Mouse (Mus musculus) midbrain, embryonic 13.5 days (tissue): ENCODE data around the gene Itga9. TPM values are rescaled to one million over a fixed set of nuclear protein-coding genes. Genes with fewer than 3 reads are reported as not detected.

ENCODE experiments used
- ATAC-seq: fragments of 200-750 bp; cut with Nextera tagmentation; 2 replicates; pipeline ENCODE4 v1.8.0; 2017; ENCODE audit warnings: mild to moderate bottlenecking, moderate TSS enrichment, moderate library complexity
- H3K27ac ChIP-seq: fragments of 300-500 bp; sonication (generic); 2 replicates; pipeline ENCODE4 v1.5.1; 2015; ENCODE audit warnings: inconsistent platforms, mild to moderate bottlenecking, moderate library complexity
- H3K27me3 ChIP-seq: fragments of 300-500 bp; sonication (generic); 2 replicates; pipeline ENCODE4 v1.6.1; 2015; ENCODE audit warnings: mild to moderate bottlenecking, inconsistent platforms
- H3K36me3 ChIP-seq: fragments of 300-500 bp; sonication (generic); 2 replicates; pipeline ENCODE4 v1.6.1; 2015; ENCODE audit warnings: mild to moderate bottlenecking, inconsistent platforms
- H3K4me1 ChIP-seq: fragments of 300-500 bp; sonication (generic); replicated peaks from 2 replicates; pipeline ENCODE4 v1.6.1; 2015; ENCODE audit warnings: inconsistent platforms
- H3K4me2 ChIP-seq: fragments of 300-500 bp; sonication (generic); replicated peaks from 2 replicates; pipeline ENCODE4 v1.6.1; 2015; ENCODE audit warnings: moderate library complexity, mild to moderate bottlenecking, inconsistent platforms
- H3K4me3 ChIP-seq: fragments of 300-500 bp; sonication (generic); replicated peaks from 2 replicates; pipeline ENCODE4 v1.5.1; 2015; ENCODE audit warnings: mild to moderate bottlenecking, inconsistent platforms
- H3K9ac ChIP-seq: fragments of 300-500 bp; sonication (generic); replicated peaks from 2 replicates; pipeline ENCODE4 v1.6.1; 2015; ENCODE audit warnings: mild to moderate bottlenecking, inconsistent platforms
- H3K9me3 ChIP-seq: fragments of 300-500 bp; sonication (generic); 2 replicates; pipeline ENCODE4 v1.6.1; 2016; ENCODE audit warnings: mild to moderate bottlenecking, inconsistent platforms
- WGBS: fragments of 180-500 bp; shearing (Covaris S2); methylation state at CpG from one replicate; pipeline ENCODE4 v1.1.7; 2015; 5-methylcytosine and 5-hydroxymethylcytosine counted together
- polyA plus RNA-seq: library from polyadenylated mRNA; unstranded; fragments of >200 nt; fragmentation: Nextera tagmentation; extraction: Ambion mirVana; gene quantifications from 2 replicates; pipeline ENCODE4 v1.2.1, GENCODE M21; 2015

Itga9 gene
- polyA plus RNA-seq, 1 experiment from 2014 or later = 1.4 TPM

GRCm38 (mm10) chr9:118660259-118660658 is 53.8 kb downstream of the Itga9 start:
- WGBS = 87% methylated on average over 7 of the region's 7 CpGs
- Histone ChIP-seq H3K36me3 (no peaks in the 10 kb centered on the region), H3K9ac (no peak overlapping the region), H3K4me1 (no peaks in the 10 kb centered on the region), H3K9me3 (no peaks in the 10 kb centered on the region), H3K27me3 (no peaks in the 10 kb centered on the region), H3K27ac (no peak overlapping the region), H3K4me3 (no peak overlapping the region), H3K4me2 (no peak overlapping the region)
- no peak for ATAC-seq

GRCm38 (mm10) chr9:118662026-118662425 is 55.5 kb downstream of the Itga9 start:
- Histone ChIP-seq H3K36me3 (no peaks in the 10 kb centered on the region), H3K27ac (no peak overlapping the region), H3K27me3 (no peaks in the 10 kb centered on the region), H3K4me3 (no peak overlapping the region), H3K9me3 (0 out of 2 replicates have a peak, but pooled peaks cover 2% of the 10 kb centered on the region), H3K9ac (no peak overlapping the region), H3K4me1 (no peaks in the 10 kb centered on the region), H3K4me2 (no peak overlapping the region)
- no peak for ATAC-seq
- WGBS = 96% methylated on average over 8 of the region's 8 CpGs

GRCm38 (mm10) chr9:118662476-118662875 is 56.0 kb downstream of the Itga9 start:
- H3K9me3 ChIP-seq = 0 out of 2 replicates have a peak, but pooled peaks cover 2% of the 10 kb centered on the region
- H3K4me1 ChIP-seq = no peaks in the 10 kb centered on the region
- H3K27ac ChIP-seq = no peak overlapping the region
- H3K27me3 ChIP-seq = no peaks in the 10 kb centered on the region
- ATAC-seq = no peak
- H3K36me3 ChIP-seq = no peaks in the 10 kb centered on the region
- WGBS = 93% methylated on average over 10 of the region's 10 CpGs
- H3K4me2 ChIP-seq = no peak overlapping the region
- no peak overlapping the region for H3K4me3 ChIP-seq
- no peak overlapping the region for H3K9ac ChIP-seq

GRCm38 (mm10) chr9:118663938-118664337 is 57.4 kb downstream of the Itga9 start:
- WGBS = 65% methylated on average over 6 of the region's 6 CpGs
- Histone ChIP-seq H3K27me3 (no peaks in the 10 kb centered on the region), H3K4me3 (no peak overlapping the region), H3K36me3 (no peaks in the 10 kb centered on the region), H3K4me2 (no peak overlapping the region), H3K27ac (no peak overlapping the region), H3K4me1 (no peaks in the 10 kb centered on the region), H3K9me3 (0 out of 2 replicates have a peak, but pooled peaks cover 2% of the 10 kb centered on the region), H3K9ac (no peak overlapping the region)
- no peak for ATAC-seq

- no peak for ATAC-seq
- Histone ChIP-seq H3K4me3 (no peak overlapping the region), H3K36me3 (no peaks in the 10 kb centered on the region), H3K4me1 (no peaks in the 10 kb centered on the region), H3K9ac (no peak overlapping the region), H3K27ac (no peak overlapping the region), H3K9me3 (peaks cover 6% of the 10 kb centered on the region; the same call in 1 of the 2 replicates), H3K4me2 (no peak overlapping the region), H3K27me3 (no peaks in the 10 kb centered on the region)
- WGBS = 79% methylated on average over 3 of the region's 3 CpGs
Measured at GRCm38 (mm10) chr9:118666069-118666468, 59.6 kb downstream of the Itga9 start.

- 83% methylated on average over 3 of the region's 3 CpGs for WGBS
- H3K9me3 ChIP-seq = peaks cover 6% of the 10 kb centered on the region; the same call in 1 of the 2 replicates
Measured at GRCm38 (mm10) chr9:118669696-118670095, 63.2 kb downstream of the Itga9 start.

GRCm38 (mm10) chr9:118674277-118674676 is 67.8 kb downstream of the Itga9 start:
- no peak overlapping the region for H3K27ac ChIP-seq
- no peaks in the 10 kb centered on the region for H3K36me3 ChIP-seq
- ATAC-seq = no peak
- WGBS = 78% methylated on average over 12 of the region's 12 CpGs
- H3K27me3 ChIP-seq = no peaks in the 10 kb centered on the region
- no peak overlapping the region for H3K4me2 ChIP-seq
- H3K4me3 ChIP-seq = no peak overlapping the region
- peaks cover 3% of the 10 kb centered on the region; the same call in 1 of the 2 replicates for H3K4me1 ChIP-seq
- H3K9ac ChIP-seq = no peak overlapping the region
- H3K9me3 ChIP-seq = peaks cover 4% of the 10 kb centered on the region; the same call in 1 of the 2 replicates

More at GRCm38 (mm10) chr9:118669696-118670095, 63.2 kb downstream of the Itga9 start:
- no peak for ATAC-seq
- Histone ChIP-seq H3K27ac (no peak overlapping the region), H3K4me3 (no peak overlapping the region), H3K4me1 (no peaks in the 10 kb centered on the region), H3K9ac (no peak overlapping the region), H3K27me3 (no peaks in the 10 kb centered on the region), H3K4me2 (no peak overlapping the region), H3K36me3 (no peaks in the 10 kb centered on the region)

- Histone ChIP-seq H3K4me2 (no peak overlapping the region), H3K4me3 (no peak overlapping the region), H3K9ac (no peak overlapping the region), H3K36me3 (no peaks in the 10 kb centered on the region), H3K9me3 (peaks cover 3% of the 10 kb centered on the region; the same call in 1 of the 2 replicates), H3K27me3 (no peaks in the 10 kb centered on the region), H3K27ac (no peak overlapping the region), H3K4me1 (peaks cover 3% of the 10 kb centered on the region; the same call in 1 of the 2 replicates)
- WGBS = 93% methylated on average over 22 of the region's 22 CpGs
- no peak for ATAC-seq
Measured at GRCm38 (mm10) chr9:118674761-118675160, 68.3 kb downstream of the Itga9 start.

GRCm38 (mm10) chr9:118675573-118676170 is 69.2 kb downstream of the Itga9 start:
- no peaks in the 10 kb centered on the region for H3K27me3 ChIP-seq
- H3K9ac ChIP-seq = no peak overlapping the region
- no peak overlapping the region for H3K27ac ChIP-seq
- WGBS = 94% methylated on average over 8 of the region's 8 CpGs
- H3K9me3 ChIP-seq = no peaks in the 10 kb centered on the region
- ATAC-seq = no peak
- no peak overlapping the region for H3K4me2 ChIP-seq
- peaks cover 3% of the 10 kb centered on the region; the same call in 1 of the 2 replicates for H3K4me1 ChIP-seq
- H3K36me3 ChIP-seq = no peaks in the 10 kb centered on the region
- H3K4me3 ChIP-seq = no peak overlapping the region

- Histone ChIP-seq H3K4me1 (peaks cover 3% of the 10 kb centered on the region; the same call in 1 of the 2 replicates), H3K27ac (no peak overlapping the region)
- WGBS = 82% methylated on average over 8 of the region's 8 CpGs
Measured at GRCm38 (mm10) chr9:118676692-118677091, 70.2 kb downstream of the Itga9 start.

GRCm38 (mm10) chr9:118677349-118677748 is 70.9 kb downstream of the Itga9 start:
- no peak for ATAC-seq
- H3K36me3 ChIP-seq = no peaks in the 10 kb centered on the region
- no peak overlapping the region for H3K4me2 ChIP-seq
- H3K4me1 ChIP-seq = peaks cover 3% of the 10 kb centered on the region; the same call in 1 of the 2 replicates
- no peaks in the 10 kb centered on the region for H3K27me3 ChIP-seq
- no peak overlapping the region for H3K9ac ChIP-seq
- no peak overlapping the region for H3K4me3 ChIP-seq
- no peak overlapping the region for H3K27ac ChIP-seq
- WGBS = 51% methylated on average over 9 of the region's 9 CpGs
- H3K9me3 ChIP-seq = no peaks in the 10 kb centered on the region

More at GRCm38 (mm10) chr9:118676692-118677091, 70.2 kb downstream of the Itga9 start:
- Histone ChIP-seq H3K9me3 (no peaks in the 10 kb centered on the region), H3K9ac (no peak overlapping the region), H3K4me2 (no peak overlapping the region), H3K36me3 (no peaks in the 10 kb centered on the region), H3K4me3 (no peak overlapping the region), H3K27me3 (no peaks in the 10 kb centered on the region)
- no peak; the same call in 1 of the 2 replicates for ATAC-seq

- Histone ChIP-seq H3K9me3 (no peaks in the 10 kb centered on the region), H3K27ac (no peak overlapping the region), H3K36me3 (no peaks in the 10 kb centered on the region), H3K4me3 (no peak overlapping the region), H3K4me1 (peaks cover 3% of the 10 kb centered on the region; the same call in 1 of the 2 replicates), H3K4me2 (no peak overlapping the region), H3K27me3 (no peaks in the 10 kb centered on the region), H3K9ac (no peak overlapping the region)
- WGBS = 73% methylated on average over 15 of the region's 15 CpGs
- ATAC-seq = no peak
Measured at GRCm38 (mm10) chr9:118678020-118678750, 71.7 kb downstream of the Itga9 start.
